Mouse (Mus musculus) urinary bladder, postnatal 4 days (tissue): ENCODE results near the gene Zfp142.
A peak's percentile ranks its signal among the peaks of the same experiment; 100 is the strongest.

Experiments
- DNase-seq, 2 experiments: peaks; one replicate each; pipeline ENCODE4 v3.0.0; 2021 to 2022; ENCODE audit warnings: low spot score in 2 of 2

The Zfp142 gene

DNA sequence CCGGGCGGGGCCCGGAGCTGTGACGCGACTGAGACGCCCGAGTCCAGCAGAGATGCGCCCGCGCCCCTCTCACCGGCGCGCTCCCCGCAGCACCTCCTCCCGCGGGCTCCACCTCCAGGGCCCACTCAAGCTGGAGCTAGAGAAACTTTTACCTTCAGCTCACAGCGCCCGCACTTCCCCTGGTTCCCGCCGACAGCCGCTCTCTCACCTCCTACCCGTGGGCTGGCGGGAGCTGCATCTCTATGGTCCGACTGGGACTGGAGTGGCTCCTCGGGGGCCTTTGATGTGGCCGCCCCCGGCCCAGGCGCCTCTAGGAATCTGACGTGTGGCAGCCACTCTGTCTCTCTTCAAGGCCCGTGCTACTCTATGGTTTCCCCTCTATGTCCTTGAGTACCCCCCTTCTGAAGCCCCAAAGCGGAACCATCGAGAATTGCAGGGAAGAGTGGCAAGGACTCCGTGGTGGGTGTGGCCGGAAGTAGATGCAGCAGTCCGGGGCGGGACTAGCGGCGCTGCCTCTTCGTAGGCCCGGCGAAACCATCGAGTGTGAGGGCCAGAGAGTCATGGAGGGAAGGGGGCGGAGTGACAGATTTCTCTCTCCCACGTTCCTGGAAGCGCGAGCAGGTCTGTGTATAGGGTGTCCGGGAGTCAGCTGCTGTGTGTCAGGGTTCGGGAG is at the start of gene Zfp142, which contains the start of gene Bcs1l:
TSS of gene Zfp142 (minus strand) at position 474 of the 673 bp plus-strand sequence.
TSS of gene Bcs1l (plus strand) at position 517 of the 673 bp plus-strand sequence.
- peak; percentile 97 for DNase-seq

DNA sequence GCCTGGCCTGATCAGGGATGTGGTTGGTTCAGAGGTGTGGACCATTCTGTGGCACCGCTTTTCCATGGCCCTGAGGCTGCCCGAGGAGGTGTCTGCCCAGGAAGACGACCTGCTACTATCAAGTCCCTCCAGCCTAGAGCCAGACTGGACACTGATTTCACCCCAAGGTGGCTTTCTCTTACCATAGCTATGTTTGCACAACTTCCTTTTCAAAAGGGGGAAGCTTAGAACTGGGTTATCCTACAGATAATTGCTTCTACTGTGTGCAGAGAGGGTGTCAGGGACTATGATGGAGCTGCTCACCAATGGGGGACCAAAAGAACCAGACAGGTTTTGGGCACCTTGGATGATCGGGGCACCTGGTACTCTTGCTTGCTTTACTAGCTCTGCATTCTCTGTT is 44.7 kb upstream of the Zfp142 start:
- DNase-seq: no peak

DNA sequence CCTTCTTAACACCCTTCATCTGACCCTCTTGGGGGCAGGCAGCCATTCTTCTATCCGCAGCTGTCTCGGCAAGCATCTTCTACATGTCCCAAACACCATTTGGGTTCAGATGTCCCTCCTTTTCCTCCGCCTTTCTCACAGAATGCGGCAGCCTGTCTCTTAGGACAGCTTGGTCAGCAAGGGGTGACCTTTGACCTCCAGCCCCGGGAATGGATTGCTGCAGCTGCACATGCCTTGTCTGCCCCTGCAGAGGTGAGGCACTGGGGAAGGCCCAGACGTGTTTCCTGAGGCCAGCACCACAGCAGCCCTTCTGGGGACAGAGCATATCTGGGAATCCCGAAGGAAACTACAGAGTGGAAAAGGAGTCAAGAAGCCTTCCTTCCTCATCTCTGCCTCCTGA is 40.0 kb upstream of the Zfp142 start:
- no peak for DNase-seq

DNA sequence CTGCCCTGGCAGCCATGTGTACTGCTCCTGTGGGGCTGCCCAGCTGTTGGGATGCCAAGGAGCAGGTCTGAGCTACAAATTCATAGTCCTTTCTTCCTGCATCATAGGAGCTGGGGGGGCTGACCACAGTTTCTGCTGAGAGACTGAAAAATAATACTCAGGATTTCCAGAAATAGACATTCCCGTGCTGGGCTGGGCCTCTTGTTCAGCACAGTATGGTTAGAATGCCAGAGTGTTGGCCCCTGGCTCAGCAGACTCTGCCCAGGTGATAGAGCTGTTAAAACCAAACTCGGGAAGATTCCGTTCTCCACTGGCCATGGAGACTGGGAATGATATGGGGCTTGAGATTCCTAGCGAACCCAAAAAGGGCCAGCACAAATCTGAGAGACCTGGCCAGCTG is 38.0 kb upstream of the Zfp142 start:
- no peak for DNase-seq

DNA sequence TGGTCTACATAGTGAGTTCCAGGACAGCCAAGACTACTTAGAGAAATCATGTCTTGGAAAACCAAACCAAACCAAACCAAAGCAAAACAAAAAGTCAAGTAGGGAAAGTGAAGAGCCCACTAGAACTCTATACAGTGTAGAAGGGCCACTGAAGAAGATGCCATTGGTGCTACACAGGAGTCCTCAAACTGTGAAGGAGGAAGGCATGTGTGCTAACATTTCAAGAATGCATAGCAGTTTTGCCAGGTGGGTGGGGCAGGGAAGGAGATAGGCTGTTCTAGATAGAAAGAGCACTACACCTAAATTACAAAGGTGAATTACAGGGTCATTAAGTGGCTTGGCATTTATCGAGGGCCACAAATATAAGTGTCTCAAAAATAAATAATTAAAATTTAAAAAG is 36.1 kb upstream of the Zfp142 start:
- DNase-seq: no peak

DNA sequence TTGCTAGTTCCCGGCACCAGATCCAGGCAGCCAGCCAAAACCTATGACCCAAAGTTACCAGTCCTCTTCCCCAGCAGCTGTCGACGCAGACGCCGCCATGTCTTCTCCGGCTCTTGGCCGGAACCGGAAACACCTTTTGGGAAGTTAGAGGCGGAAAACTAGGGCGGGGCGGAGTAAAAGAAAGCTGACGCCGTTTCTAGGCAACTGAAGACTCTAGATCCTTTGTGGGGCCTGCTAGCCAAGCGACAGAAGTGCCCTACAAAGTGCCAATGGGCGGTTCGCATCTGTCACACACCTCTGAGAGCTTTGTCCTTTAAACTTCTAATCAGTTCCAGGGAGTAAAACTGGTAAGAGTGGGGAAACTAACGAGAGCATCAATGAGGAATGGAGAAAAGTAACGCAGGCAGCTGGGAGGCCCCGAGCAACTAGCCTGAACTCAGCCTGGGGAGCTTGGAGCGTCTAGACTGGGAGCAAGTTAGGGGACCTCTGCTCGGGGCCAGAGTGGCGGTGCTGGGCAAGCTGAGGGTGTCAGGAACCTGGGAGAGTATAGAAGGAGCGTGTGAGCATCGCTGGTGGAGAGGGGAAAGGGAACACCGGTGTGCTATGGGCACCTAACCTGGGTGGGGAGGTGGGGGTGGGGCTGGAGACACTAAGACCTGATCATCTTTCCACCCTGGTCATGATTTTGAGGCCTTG is 13.4 kb upstream of the Zfp142 start, which contains the start of the genes Rnf25 and Stk36:
TSS of gene Rnf25 (minus strand) at position 131 of the 696 bp plus-strand sequence.
TSS of gene Stk36 (plus strand) at position 179 of the 696 bp plus-strand sequence.
- DNase-seq: peak; percentile 77 to 81

DNA sequence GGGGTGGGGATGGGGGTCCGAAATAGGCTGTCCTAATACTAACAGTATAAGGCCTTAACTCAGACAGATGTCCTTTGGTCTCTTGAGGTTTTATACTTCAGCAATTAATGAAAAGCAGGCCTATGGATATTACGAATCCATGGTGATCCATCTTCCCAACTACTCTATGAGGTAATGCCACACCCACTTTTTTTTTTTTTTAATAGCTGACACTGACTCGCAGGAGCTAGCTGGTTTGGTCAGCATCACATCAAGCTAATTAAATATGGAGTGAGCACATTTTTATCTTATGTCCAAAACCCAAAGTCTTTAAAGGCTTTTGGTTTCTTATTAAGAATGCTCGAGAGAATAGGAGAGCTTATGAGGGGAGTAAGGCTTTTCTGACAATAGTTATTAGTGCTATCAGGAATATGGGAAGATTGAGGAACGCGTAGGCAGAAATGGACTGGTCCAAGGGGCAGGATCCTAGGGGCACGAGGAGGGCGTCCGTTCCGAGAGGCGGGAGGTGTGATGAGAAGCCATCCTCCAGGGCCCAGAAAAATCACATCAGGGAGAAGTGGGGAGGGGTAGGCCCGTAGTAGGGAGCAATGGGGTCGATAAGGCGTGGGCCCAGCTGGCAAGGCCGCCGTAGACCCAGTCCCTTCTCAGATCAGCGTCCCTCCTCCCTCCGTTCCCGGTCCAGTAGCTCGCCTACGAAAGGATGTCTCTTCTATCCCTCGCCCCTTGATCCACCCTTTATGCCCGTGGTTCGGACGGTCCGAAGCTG is 12.6 kb upstream of the Zfp142 start:
- no peak for DNase-seq

DNA sequence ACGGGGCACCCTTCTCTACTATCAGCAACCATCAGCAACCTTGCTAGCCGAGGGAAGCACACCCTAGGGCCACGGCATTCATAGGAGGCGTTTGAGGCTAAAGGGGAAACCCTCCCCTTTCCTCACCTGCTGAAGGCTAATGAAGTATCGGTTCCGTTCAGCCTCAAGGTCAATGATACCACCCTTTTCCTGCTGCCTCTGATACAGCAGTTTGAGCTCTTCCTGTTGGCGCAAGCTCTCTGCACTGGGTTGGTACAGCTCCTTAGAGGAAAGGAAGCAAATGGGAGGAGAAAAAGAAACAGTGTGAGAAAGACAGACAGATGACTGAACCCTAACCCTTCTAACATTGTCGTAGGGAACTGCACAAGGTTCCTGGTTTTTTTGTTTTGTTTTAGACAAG is 6.4 kb upstream of the Zfp142 start:
- no peak for DNase-seq

DNA sequence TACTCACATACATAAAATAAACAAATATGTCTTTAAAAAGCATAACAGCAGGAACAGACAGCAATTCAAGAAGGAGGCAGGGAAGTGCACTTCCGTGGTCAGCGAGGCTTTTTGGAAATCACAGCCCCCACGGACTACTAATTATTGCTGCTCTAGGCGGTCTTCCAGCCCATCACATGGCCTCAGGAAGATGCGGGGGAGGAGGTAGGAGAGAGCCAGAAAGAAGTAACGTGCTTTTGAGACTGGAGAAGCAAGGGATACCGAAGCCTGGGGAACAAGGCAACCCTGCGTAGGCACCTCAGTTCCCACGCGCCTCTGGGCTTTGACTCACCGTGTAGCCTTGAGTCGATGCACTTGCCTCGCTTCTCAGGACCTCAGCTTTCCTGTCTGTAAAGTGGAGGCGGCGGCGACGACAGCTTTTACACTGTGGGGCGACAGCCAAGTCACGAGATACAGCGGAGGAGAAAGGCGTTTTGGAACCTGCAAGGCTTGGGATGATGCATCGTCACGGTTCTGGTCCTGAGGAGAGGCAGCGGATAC is 743 bp downstream of the Zfp142 start:
- peak in 1 of 2 experiments; percentile 41 for DNase-seq

DNA sequence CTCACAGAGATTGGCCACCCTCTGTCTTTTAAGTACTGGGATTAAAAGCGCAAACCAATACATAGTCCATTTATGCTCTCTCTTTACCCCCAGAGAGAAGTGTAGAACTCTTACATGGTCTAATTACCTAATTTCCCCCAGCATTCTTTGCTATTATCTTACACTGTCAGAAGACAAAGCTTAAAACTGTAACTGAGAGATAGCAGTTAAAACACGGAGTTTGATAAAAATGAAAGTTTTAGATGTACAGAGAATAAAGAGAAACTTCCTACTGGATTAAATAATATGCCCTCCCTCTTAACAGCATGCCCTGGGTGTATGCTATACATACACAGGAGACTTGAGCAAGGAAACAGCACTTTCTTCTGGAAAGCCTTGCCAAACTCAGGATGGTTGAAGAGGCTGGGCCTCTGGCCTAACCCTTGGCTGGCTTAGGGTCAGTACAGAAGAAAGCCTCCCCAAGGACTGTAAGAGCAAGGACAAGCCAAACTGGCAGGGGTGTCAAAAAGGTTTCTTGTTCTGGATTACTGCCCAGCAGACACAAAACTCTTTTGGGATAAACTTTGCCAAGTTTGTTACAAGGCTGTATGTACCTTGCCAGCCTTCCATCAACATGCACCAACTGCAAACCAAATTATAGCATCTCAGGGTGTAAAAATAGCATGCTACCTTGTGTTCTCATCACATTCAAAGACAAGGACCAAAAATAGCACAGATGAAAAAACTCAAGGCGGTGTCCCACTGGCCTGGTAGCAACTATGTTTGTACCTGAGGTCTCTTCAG is 3.2 kb downstream of the Zfp142 start:
- DNase-seq: no peak

DNA sequence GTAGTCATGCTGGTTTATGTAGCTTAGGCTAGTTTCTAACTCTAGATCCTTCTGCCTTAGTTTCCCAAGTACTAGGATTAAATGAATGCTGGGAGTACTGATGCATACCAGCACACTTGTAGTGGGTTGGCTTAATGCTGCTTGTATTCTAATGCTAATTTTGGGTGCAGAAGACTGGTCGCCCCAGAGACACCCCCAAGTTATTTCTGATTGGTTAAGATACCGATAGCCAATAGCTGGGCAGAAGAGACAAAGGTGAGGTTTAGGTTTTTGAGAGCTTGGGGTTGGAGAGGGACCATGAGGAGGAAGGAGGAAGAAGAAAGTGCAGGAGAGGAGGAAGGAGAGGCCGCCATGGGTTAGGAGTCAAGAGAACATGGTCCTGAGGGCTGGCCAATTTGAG is 5.4 kb downstream of the Zfp142 start:
- DNase-seq: no peak

DNA sequence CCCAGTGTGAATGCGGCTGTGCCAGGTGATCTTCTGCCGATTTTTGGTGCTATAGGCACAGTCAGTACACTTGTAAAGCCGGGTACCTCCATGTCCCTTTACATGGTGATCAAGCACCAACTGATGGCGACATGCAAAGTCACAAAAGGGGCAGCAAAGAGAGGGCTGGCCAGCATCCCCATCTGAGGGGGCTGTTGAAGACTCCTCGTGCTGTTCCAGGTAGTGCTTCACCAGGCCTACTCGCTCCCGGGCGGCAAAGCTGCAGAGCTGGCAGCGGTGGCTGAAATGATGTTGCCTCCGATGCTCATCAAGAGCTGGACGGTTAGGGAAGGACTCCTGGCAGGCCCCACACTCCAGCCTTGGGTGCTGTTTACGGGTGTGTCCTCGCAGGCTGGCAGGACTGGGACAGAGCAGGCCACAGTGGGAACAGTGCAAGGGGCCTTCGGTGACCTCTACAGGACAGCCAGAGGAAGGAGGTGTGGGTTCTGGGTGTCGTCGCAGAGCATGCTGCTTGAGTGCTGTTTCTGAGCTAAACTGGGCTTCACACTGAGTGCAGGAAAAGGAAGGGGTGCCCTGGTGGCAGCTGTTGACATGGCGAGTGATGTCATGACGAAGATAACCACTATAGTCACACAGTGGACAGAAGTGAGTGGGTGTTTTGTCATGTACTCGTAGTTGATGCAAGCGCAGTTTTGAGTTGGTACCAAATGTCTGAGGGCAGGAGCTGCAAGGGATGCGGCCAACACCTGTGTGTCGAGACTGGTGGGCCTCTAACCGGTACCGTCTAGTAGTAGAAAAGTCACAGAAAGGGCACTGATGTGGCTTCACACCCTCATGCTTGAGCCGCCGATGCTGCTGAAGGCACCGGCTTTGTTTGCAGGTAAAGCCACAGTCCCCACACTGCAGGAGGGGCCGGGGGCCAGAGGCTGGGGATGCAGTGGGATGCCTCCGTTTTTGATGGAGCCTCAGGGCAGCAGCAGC is 18.0 kb downstream of the Zfp142 start:
- no peak for DNase-seq

DNA sequence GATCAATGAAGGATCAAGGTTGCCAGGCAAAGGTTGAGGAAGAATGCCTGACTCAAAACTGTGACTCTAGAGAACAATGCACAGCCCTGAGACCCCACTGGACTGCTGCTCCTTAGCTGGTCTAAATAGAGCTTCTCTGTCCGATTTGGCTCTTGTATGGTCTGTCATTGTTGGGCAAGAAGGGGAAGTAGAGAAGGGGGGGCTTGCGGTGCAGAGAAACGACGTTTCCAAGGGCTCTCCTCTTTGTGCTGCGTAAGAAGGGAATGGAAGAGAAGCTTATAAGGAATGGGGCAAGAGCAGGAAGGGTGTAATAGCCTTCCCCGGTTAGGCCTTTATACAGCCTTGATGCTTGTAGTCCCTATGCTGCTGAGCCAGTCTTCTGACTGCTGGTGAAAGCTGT is 22.2 kb downstream of the Zfp142 start:
- no peak for DNase-seq

DNA sequence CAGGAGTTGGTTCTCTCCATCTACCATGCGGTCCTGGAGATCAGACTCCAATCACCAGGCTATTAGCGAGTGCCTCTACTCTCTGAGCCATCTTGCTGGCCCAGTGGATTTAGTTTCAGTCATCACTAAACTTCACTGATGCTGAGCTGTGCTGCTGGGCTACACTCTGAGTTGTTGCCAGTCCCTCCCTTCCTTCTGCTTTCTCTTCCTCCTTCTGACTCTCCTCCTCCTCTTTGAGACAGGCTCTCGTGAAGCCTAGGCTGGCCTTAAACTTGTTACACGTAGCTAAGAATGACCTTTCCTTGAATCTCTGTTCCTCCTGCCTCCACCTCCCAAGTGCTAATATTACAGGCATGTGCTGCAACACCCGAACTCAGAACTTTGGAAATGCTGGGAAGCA is 29.0 kb downstream of the Zfp142 start:
- no peak for DNase-seq

DNA sequence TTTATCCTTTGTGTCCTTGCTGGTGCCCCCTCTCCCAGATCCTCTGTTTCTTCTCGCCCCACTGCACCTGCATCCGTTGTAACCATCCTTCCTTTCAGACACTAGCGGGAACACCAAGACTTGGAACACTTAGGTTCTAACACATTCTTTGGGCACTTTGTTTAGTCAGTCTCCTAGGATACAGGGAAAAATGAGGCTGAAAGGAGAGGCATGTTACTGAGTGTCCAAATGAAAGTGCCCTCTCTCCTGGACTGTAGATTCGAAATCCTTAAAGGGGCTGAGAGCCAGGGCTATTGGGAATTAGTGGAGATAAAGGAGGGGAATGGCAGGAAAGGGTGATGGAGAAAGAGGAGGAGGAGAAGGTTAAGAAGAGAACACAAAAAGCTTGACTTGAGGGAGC is 43.9 kb downstream of the Zfp142 start, which contains the start of gene Usp37:
TSS of gene Usp37 (minus strand) at position 101 of the 400 bp plus-strand sequence.
- DNase-seq: no peak

DNA sequence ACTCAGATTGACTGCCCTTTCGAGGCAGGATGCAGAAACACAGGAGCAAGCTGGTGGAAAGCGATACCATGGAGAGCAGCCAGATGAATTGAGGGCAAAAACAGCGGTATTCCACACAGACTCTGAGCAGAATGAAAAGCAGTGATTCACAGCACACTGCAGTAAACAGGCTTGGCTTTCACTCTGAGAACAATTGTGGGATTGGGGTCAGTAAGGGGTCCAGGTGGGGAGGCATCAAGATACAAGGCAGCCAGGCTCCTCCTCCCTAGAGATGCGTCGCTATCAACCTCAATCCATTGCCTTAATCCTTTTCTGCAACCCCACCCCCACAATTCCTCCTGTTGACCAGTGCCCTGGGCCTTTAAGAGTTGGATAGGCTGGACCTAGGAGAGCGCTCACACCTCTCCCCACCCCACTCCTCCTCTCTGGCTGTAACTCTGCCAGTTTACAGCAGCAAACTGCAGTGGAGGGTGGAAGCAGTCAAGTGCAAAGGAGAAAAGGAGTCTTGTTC is 45.5 kb downstream of the Zfp142 start, which contains the start of gene Plcd4:
TSS of gene Plcd4 (plus strand) at position 438 of the 511 bp plus-strand sequence.
- no peak for DNase-seq

DNA sequence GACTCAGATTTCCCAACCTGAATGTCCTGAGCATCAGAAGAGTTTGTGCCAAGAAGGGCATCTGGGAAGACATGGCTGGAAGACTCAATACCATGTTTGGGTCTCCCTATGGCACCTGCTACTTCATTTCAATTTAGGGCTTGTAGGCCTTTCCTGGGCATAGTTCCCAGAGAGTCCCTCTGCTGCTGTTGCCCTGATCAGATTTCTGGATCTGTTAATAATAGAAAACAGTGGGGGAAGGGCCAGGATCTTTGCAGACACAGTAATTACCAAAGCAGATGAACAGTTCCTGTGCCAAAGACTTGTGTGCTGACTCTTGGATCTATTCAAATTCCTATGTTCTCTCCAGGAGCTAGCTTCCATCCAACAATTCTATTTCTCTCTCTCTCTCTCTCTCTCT is 49.4 kb downstream of the Zfp142 start:
- DNase-seq: no peak

DNA sequence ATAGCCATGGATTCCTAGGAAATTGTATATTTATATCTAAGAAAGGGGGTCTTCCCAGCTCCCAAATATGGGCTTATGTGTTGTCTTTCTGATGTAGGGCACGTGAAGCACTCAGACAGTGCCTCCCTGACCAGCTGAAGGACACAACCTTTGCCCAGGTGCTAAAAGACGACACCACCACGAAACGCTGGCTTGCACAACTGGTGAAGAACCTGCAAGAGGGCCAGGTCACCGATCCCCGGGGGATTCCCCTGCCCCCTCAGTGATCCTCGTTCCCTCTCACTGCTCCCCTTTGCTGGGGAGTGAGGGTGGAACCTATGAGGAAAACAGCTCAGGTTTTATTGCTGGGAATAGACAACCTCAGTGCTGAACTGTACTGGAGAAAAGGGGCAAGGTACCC is 59.5 kb downstream of the Zfp142 start:
- DNase-seq: no peak

DNA sequence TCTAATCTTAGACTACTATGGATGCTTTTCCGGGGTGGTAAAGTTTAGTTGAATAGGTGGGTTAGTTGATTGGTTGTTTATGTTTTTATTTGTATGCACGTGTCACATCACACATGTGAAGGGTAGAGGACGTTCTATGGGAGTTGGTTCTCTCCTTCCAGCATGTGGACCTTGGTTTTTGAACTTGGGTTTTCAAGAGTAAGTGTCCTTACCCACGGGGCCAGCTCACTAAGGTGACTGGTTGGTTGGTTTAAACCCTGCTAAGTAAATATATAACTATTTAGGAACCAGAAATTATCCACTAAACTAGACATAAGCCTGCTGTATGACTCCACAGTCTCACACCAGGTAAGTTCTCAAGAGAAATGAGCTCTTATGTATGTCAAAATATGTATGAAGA is 63.3 kb downstream of the Zfp142 start:
- no peak for DNase-seq

DNA sequence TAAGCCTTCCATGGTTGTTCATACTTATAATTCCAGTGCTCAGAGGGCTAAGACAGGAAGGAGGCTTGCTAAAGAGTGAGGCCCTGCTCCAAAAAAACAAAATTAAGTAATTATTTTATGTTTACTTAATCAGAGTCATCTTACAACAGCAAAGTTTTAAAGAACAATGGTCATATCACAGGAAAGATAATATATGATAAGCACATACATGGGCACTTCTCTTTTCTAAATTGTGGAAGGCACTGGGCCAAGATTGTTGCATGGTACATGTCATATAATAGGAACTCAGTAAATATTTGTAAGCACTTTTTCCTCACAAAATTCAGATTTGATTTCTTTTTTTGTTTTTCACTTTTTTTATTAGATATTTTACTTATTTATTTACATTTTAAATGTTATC is 68.2 kb downstream of the Zfp142 start:
- no peak for DNase-seq
